Mouse (Mus musculus): ENCODE results near the gene Map4k2. TPM values are rescaled to one million over a fixed set of nuclear protein-coding genes. Genes with fewer than 3 reads are reported as not detected.
A peak's percentile ranks its signal among the peaks of the same experiment; 100 is the strongest.

Map4k2 gene
- polyA plus RNA-seq, 1 experiment, result 24.8 TPM

GRCm38 (mm10) chr19:6396237-6396636 is 55.3 kb downstream of the Map4k2 start:
- no peak for TF ChIP-seq POLR2A (IDR thresholded peaks at IDR 0.05; ENCODE audit: control insufficient read depth, low read depth, low read length)
- no peak for TF ChIP-seq CTCF (IDR thresholded peaks at IDR 0.05; ENCODE audit: control insufficient read depth, insufficient read depth, insufficient replicate concordance, low read depth, low read length)
- no peak overlapping the region for H3K27ac ChIP-seq (ENCODE audit: control insufficient read depth, insufficient read depth, low read depth, low read length)
- no peak overlapping the region for H3K4me3 ChIP-seq (ENCODE audit: control insufficient read depth, low read depth, low read length)
- H3K27me3 ChIP-seq (ENCODE audit: control insufficient read depth, insufficient read depth, low read length), result no peaks in the 10 kb centered on the region
- H3K4me1 ChIP-seq (ENCODE audit: control insufficient read depth, insufficient read depth, low read length), result peaks cover 19% of the 10 kb centered on the region
- H3K36me3 ChIP-seq (ENCODE audit: control insufficient read depth, insufficient read depth, low read length), result no peaks in the 10 kb centered on the region

GRCm38 (mm10) chr19:6397582-6398249 is 56.8 kb downstream of the Map4k2 start:
- H3K27me3 ChIP-seq (ENCODE audit: control insufficient read depth, insufficient read depth, low read length), result no peaks in the 10 kb centered on the region

DNA sequence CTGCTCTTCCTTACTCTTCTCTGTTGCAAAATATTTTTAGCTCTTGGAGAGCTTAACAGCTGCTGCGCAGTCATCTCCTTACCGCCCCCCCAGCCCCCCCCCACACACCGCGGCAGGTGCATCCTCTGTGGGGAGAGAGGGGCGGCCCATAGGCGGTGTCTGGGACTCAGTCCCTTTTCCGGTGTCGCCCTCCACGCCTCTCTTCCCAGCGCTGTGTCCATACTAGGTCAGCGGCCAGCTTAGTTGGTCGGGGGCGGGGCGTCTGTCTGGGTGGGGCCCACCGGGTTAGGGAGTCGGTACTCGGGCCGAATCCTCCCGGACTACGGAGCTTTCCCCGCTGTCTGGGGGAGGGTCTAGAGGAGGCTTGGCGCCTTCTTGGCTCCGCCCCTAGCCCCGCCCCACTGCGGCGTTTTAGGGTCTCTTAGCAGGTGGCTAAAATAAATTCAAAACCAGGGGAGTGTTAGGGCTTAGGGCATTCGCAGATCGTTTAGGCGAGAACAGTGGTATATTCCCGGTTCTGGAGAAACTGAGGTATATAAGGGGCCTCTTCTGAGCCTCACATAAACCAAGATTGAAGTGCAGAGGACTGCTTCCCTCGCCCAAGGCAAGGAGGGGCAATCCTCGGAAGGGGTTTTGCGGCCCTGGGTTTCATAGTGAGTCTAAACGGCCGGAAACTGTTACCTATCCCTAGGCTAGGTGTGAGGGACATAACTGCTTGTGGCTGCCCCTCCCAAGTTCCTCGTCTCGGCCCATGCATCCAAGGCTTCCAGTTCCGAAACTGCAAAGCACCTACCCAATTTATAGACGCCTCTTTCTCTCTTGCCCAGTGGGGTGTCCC is 57.7 kb downstream of the Map4k2 start:
- Histone ChIP-seq H3K4me1 (ENCODE audit: control insufficient read depth, insufficient read depth, low read length) (peaks cover 22% of the 10 kb centered on the region), H3K4me3 (ENCODE audit: control insufficient read depth, low read depth, low read length) (peak overlapping the region; percentile 60), H3K27ac (ENCODE audit: control insufficient read depth, insufficient read depth, low read depth, low read length) (peak overlapping the region; percentile 23; the same call in 1 of the 2 replicates), H3K27me3 (ENCODE audit: control insufficient read depth, insufficient read depth, low read length) (no peaks in the 10 kb centered on the region), H3K36me3 (ENCODE audit: control insufficient read depth, insufficient read depth, low read length) (no peaks in the 10 kb centered on the region)
- no peak for TF ChIP-seq POLR2A (IDR thresholded peaks at IDR 0.05; ENCODE audit: control insufficient read depth, low read depth, low read length)
- TF ChIP-seq CTCF (IDR thresholded peaks at IDR 0.05; ENCODE audit: control insufficient read depth, insufficient read depth, insufficient replicate concordance, low read depth, low read length), result no peak

More at GRCm38 (mm10) chr19:6397582-6398249, 56.8 kb downstream of the Map4k2 start:
- Histone ChIP-seq H3K4me3 (ENCODE audit: control insufficient read depth, low read depth, low read length) (no peak overlapping the region), H3K27ac (ENCODE audit: control insufficient read depth, insufficient read depth, low read depth, low read length) (no peak overlapping the region), H3K4me1 (ENCODE audit: control insufficient read depth, insufficient read depth, low read length) (peaks cover 22% of the 10 kb centered on the region), H3K36me3 (ENCODE audit: control insufficient read depth, insufficient read depth, low read length) (no peaks in the 10 kb centered on the region)
- TF ChIP-seq POLR2A (IDR thresholded peaks at IDR 0.05; ENCODE audit: control insufficient read depth, low read depth, low read length) (no peak), CTCF (IDR thresholded peaks at IDR 0.05; ENCODE audit: control insufficient read depth, insufficient read depth, insufficient replicate concordance, low read depth, low read length) (no peak)

GRCm38 (mm10) chr19:6399285-6400095 is 58.6 kb downstream of the Map4k2 start, which contains the start of gene Rasgrp2:
Gene Rasgrp2 (plus strand): TSS chr19:6399340.
- no peaks in the 10 kb centered on the region for H3K27me3 ChIP-seq (ENCODE audit: control insufficient read depth, insufficient read depth, low read length)
- TF ChIP-seq POLR2A (IDR thresholded peaks at IDR 0.05; ENCODE audit: control insufficient read depth, low read depth, low read length) (no peak), CTCF (IDR thresholded peaks at IDR 0.05; ENCODE audit: control insufficient read depth, insufficient read depth, insufficient replicate concordance, low read depth, low read length) (no peak)
- H3K4me3 ChIP-seq (ENCODE audit: control insufficient read depth, low read depth, low read length), result peak within 1 kb of the TSS; percentile 60
- H3K36me3 ChIP-seq (ENCODE audit: control insufficient read depth, insufficient read depth, low read length), result no peaks in the 10 kb centered on the region
- H3K4me1 ChIP-seq (ENCODE audit: control insufficient read depth, insufficient read depth, low read length), result peaks cover 22% of the 10 kb centered on the region
- H3K27ac ChIP-seq (ENCODE audit: control insufficient read depth, insufficient read depth, low read depth, low read length), result peak within 1 kb of the TSS; percentile 23; the same call in 1 of the 2 replicates

DNA sequence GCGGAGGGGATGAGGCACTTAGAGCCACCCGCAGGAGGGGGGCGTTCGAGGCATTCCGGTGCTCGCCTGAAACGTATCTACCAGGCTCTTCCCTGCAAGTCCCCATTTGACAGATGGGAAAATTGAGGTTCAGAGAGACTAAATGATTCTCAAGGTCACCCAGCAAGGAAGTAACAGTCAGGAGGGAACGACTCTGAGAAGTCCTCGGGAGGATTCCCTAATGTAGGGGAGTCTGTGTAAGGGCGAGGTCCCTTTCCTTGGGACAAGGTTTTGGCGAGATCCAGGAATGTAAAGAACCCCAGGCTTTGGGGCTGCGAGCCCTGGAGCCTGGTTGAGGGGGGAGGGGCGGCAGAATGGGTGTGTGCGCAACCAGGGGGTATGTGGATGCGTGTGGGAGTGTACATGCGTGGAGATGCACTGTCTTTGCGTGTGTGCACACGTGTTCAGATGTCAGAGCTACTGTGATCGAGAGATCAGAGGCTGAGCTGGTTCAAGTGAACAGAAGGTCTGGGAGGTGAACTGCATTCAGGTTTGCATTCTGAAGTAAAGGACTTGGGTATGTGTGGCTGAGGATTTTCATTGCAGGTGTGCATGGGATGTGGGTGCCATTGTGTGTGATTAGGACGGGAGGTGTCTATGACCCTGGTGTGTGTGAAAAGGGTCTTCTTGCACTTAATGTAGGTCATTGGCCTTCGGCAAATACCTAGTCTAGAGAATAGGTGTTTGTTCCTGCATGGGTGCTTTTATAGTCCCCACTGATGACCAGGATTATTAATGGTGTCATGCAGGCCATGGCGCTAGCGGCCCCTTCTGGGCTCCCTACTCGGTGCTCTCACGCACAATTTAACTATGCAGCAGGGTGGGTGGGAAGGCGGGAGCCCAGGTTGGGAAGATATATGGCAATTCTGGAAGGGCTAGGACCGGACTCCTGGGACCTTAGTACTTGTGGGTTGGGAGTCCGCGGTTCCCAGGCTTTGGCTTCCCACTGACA is 59.5 kb downstream of the Map4k2 start:
- TF ChIP-seq CTCF (IDR thresholded peaks at IDR 0.05; ENCODE audit: control insufficient read depth, insufficient read depth, insufficient replicate concordance, low read depth, low read length) (no peak), POLR2A (IDR thresholded peaks at IDR 0.05; ENCODE audit: control insufficient read depth, low read depth, low read length) (no peak)
- no peaks in the 10 kb centered on the region for H3K36me3 ChIP-seq (ENCODE audit: control insufficient read depth, insufficient read depth, low read length)
- no peak overlapping the region for H3K27ac ChIP-seq (ENCODE audit: control insufficient read depth, insufficient read depth, low read depth, low read length)
- peak overlapping the region; percentile 22 for H3K4me3 ChIP-seq (ENCODE audit: control insufficient read depth, low read depth, low read length)
- peaks cover 22% of the 10 kb centered on the region for H3K4me1 ChIP-seq (ENCODE audit: control insufficient read depth, insufficient read depth, low read length)
- H3K27me3 ChIP-seq (ENCODE audit: control insufficient read depth, insufficient read depth, low read length), result no peaks in the 10 kb centered on the region

GRCm38 (mm10) chr19:6401131-6401815 is 60.3 kb downstream of the Map4k2 start:
- Histone ChIP-seq H3K4me1 (ENCODE audit: control insufficient read depth, insufficient read depth, low read length) (peaks cover 22% of the 10 kb centered on the region), H3K27me3 (ENCODE audit: control insufficient read depth, insufficient read depth, low read length) (no peaks in the 10 kb centered on the region), H3K36me3 (ENCODE audit: control insufficient read depth, insufficient read depth, low read length) (no peaks in the 10 kb centered on the region), H3K27ac (ENCODE audit: control insufficient read depth, insufficient read depth, low read depth, low read length) (no peak overlapping the region), H3K4me3 (ENCODE audit: control insufficient read depth, low read depth, low read length) (peak overlapping the region; percentile 59)
- TF ChIP-seq CTCF (IDR thresholded peaks at IDR 0.05; ENCODE audit: control insufficient read depth, insufficient read depth, insufficient replicate concordance, low read depth, low read length), result peak; percentile 88
- TF ChIP-seq POLR2A (IDR thresholded peaks at IDR 0.05; ENCODE audit: control insufficient read depth, low read depth, low read length), result no peak

All from testis, adult 2 months (tissue).